Mouse (Mus musculus): ENCODE measurements around the gene Syp. TPM values are rescaled to one million over a fixed set of nuclear protein-coding genes. Genes with fewer than 3 reads are reported as not detected.

Gene Syp
- total RNA-seq, 2 experiments from 2014 or later: 1.4 to 1.5 TPM

Other genes starting within 250 kb of the Syp start
- under 1 TPM in 1 of 2 experiments, not detected in 1; 0.11 TPM for gene Foxp3, start 64.8 kb upstream of the Syp start, total RNA-seq (2021)
- gene Ppp1r3f, start 64.2 kb upstream of the Syp start, total RNA-seq (2021): 1 to 10 TPM; 3.1 to 3.9 TPM
- gene Ccdc22, start 33.0 kb upstream of the Syp start, total RNA-seq (2021): 10 to 100 TPM; 10.6 to 12.4 TPM
- gene Cacna1f, start 31.4 kb upstream of the Syp start, total RNA-seq (2021): not detected
- gene Prickle3, start 18.8 kb downstream of the Syp start, total RNA-seq (2021): 10 to 100 TPM; 10.8 to 26.5 TPM
- 10 to 100 TPM; 30.3 to 35.0 TPM for gene Plp2, start 32.9 kb downstream of the Syp start, total RNA-seq (2021)
- gene Magix, start 42.8 kb downstream of the Syp start, total RNA-seq (2021): 10 to 100 TPM; 30.6 to 33.7 TPM
- 10 to 100 TPM; 14.3 to 15.0 TPM for gene Gpkow, start 58.7 kb downstream of the Syp start, total RNA-seq (2021)
- 10 to 100 TPM; 32.4 to 37.1 TPM for gene Wdr45, start 75.9 kb downstream of the Syp start, total RNA-seq (2021)
- gene Gm45208, start 83.8 kb downstream of the Syp start, total RNA-seq (2021): under 1 TPM in 1 of 2 experiments, not detected in 1; 0.45 TPM
- gene Praf2, start 90.0 kb downstream of the Syp start, total RNA-seq (2021): 1 to 10 TPM; 5.0 to 5.6 TPM
- under 1 TPM; 0.34 to 0.50 TPM for gene Ccdc120, start 112.4 kb downstream of the Syp start, total RNA-seq (2021)
- gene Tfe3, start 124.1 kb downstream of the Syp start, total RNA-seq (2021): 1 to 10 TPM; 7.9 to 9.2 TPM
- gene Gripap1, start 151.3 kb downstream of the Syp start, total RNA-seq (2021): 10 to 100 TPM; 16.7 to 19.5 TPM
- under 1 TPM in 1 of 2 experiments, not detected in 1; 0.12 TPM for gene Kcnd1, start 183.8 kb downstream of the Syp start, total RNA-seq (2021)
- 10 to 100 TPM; 14.6 to 17.1 TPM for gene Otud5, start 202.9 kb downstream of the Syp start, total RNA-seq (2021)
- 1 to 10 TPM; 1.5 to 1.9 TPM for gene Pim2, start 239.8 kb downstream of the Syp start, total RNA-seq (2021)
- 1 to 10 TPM; 7.7 to 9.5 TPM for gene Slc35a2, start 245.6 kb downstream of the Syp start, total RNA-seq (2021)

Measured in gastrocnemius, adult 18-20 months (tissue).